Mouse (Mus musculus) CH12.LX (cell line): ENCODE data around the gene Tasp1. TPM values are rescaled to one million over a fixed set of nuclear protein-coding genes. Genes with fewer than 3 reads are reported as not detected.

Source experiments
- DNase-seq: peaks from one replicate; pipeline ENCODE4 v3.0.0-alpha.2; 2013; ENCODE audit errors: extremely low read depth
- H3K27ac ChIP-seq: 2 replicates; pipeline ENCODE4 v1.5.1; 2012; ENCODE audit warnings: low read depth, mild to moderate bottlenecking, control low read depth, moderate library complexity; ENCODE audit not compliant: insufficient read depth
- H3K27me3 ChIP-seq: replicated peaks from 2 replicates; pipeline ENCODE3; 2012; ENCODE audit warnings: inconsistent platforms
- H3K36me3 ChIP-seq, 2 experiments: replicated peaks in 1 of 2; 2 replicates each; pipeline versions ENCODE3 to v1.6.1; 2012; ENCODE audit warnings: inconsistent platforms in 1 of 2, low read length in 1 of 2, mild to moderate bottlenecking in 1 of 2, mixed read lengths in 1 of 2, moderate library complexity in 1 of 2; ENCODE audit not compliant: control insufficient read depth in 1 of 2, insufficient read depth in 1 of 2
- H3K4me1 ChIP-seq, 2 experiments: 2 replicates each; pipeline ENCODE4 v1.6.1; 2012; ENCODE audit warnings: inconsistent platforms in 1 of 2, moderate library complexity in 1 of 2; ENCODE audit not compliant: insufficient read depth in 2 of 2, control insufficient read depth in 1 of 2
- H3K4me2 ChIP-seq: 2 replicates; pipeline ENCODE4 v1.6.1; 2012; ENCODE audit warnings: low read depth, mild to moderate bottlenecking, control low read depth; ENCODE audit not compliant: poor library complexity, insufficient read depth, severe bottlenecking
- H3K4me3 ChIP-seq, 3 experiments: fragments of 150-350 bp in 1 of 3; sonication (generic) in 1 of 3; replicated peaks in 1 of 3; 2 replicates each; pipeline versions ENCODE3 to v1.5.1; 2011 to 2012; ENCODE audit warnings: low read depth in 2 of 3, low read length in 2 of 3, mild to moderate bottlenecking in 2 of 3, moderate library complexity in 2 of 3, control low read depth in 1 of 3, improper control_type of control experiment in 1 of 3, inconsistent platforms in 1 of 3, mixed read lengths in 1 of 3; ENCODE audit not compliant: poor library complexity in 1 of 3
- H3K79me2 ChIP-seq: replicated peaks from 2 replicates; pipeline ENCODE4 v1.6.1; 2012; ENCODE audit warnings: mild to moderate bottlenecking, moderate library complexity; ENCODE audit not compliant: control insufficient read depth, poor library complexity, insufficient read depth, severe bottlenecking; ENCODE audit errors: extremely low read depth
- H3K9ac ChIP-seq: 2 replicates; pipeline ENCODE4 v1.6.1; 2012; ENCODE audit warnings: low read depth, mild to moderate bottlenecking, control low read depth, moderate library complexity; ENCODE audit not compliant: insufficient read depth
- H3K9me3 ChIP-seq: replicated peaks from 2 replicates; pipeline ENCODE3; 2012; ENCODE audit warnings: low read length, inconsistent platforms, mixed read lengths
- BHLHE40 ChIP-seq: IDR thresholded peaks from 2 replicates; pipeline ENCODE4 v1.6.1; 2011; ENCODE audit warnings: mild to moderate bottlenecking, low read depth, low read length, improper control_type of control experiment
- CHD1 ChIP-seq: IDR thresholded peaks from 2 replicates; pipeline ENCODE4 v1.6.1; 2012; ENCODE audit warnings: low read depth, low read length, improper control_type of control experiment, inconsistent platforms
- CTCF ChIP-seq, 2 experiments: IDR thresholded peaks in 1 of 2; conservative IDR thresholded peaks in 1 of 2; 2 replicates each; pipeline ENCODE4 v1.5.1; 2011 to 2012; ENCODE audit warnings: low read depth in 2 of 2, low read length in 2 of 2, improper control_type of control experiment in 1 of 2, inconsistent platforms in 1 of 2, mild to moderate bottlenecking in 1 of 2, moderate library complexity in 1 of 2
- E2F4 ChIP-seq: IDR thresholded peaks from 2 replicates; pipeline ENCODE4 v1.6.1; 2011; ENCODE audit warnings: low read depth, low read length, improper control_type of control experiment; ENCODE audit not compliant: insufficient replicate concordance
- ELF1 ChIP-seq: IDR thresholded peaks from 2 replicates; pipeline ENCODE4 v1.6.1; 2014; ENCODE audit warnings: low read depth, mild to moderate bottlenecking, inconsistent platforms, low read length, improper control_type of control experiment
- ETS1 ChIP-seq: conservative IDR thresholded peaks from 2 replicates; pipeline ENCODE4 v1.6.1; 2012; ENCODE audit warnings: low read depth, mild to moderate bottlenecking, inconsistent platforms, low read length, improper control_type of control experiment, moderate library complexity
- HCFC1 ChIP-seq: IDR thresholded peaks from 2 replicates; pipeline ENCODE4 v1.6.1; 2012; ENCODE audit warnings: low read depth, mild to moderate bottlenecking, inconsistent platforms, low read length, improper control_type of control experiment
- MAZ ChIP-seq: IDR thresholded peaks from 2 replicates; pipeline ENCODE4 v1.6.1; 2012; ENCODE audit warnings: low read depth, mild to moderate bottlenecking, inconsistent platforms, low read length, improper control_type of control experiment, moderate library complexity
- NELFE ChIP-seq: IDR thresholded peaks from 2 replicates; pipeline ENCODE4 v1.6.1; 2011; ENCODE audit warnings: low read depth, low read length, improper control_type of control experiment
- NRF1 ChIP-seq: IDR thresholded peaks from 2 replicates; pipeline ENCODE4 v1.6.1; 2014; ENCODE audit warnings: low read depth, mild to moderate bottlenecking, inconsistent platforms, low read length, improper control_type of control experiment, moderate library complexity
- PAX5 ChIP-seq: IDR thresholded peaks from 2 replicates; pipeline ENCODE4 v1.6.1; 2012; ENCODE audit warnings: low read length, inconsistent platforms, mixed read lengths
- POLR2A ChIP-seq: IDR thresholded peaks from 2 replicates; pipeline ENCODE4 v1.6.1; 2011; ENCODE audit warnings: low read depth, mild to moderate bottlenecking, improper control_type of control experiment, low read length
- POLR2AphosphoS2 ChIP-seq: IDR thresholded peaks from 2 replicates; pipeline ENCODE4 v1.6.1; 2011; ENCODE audit warnings: low read depth, low read length, improper control_type of control experiment
- RAD21 ChIP-seq: IDR thresholded peaks from 2 replicates; pipeline ENCODE4 v1.6.1; 2011; ENCODE audit warnings: low read depth, mild to moderate bottlenecking, low read length, improper control_type of control experiment, moderate library complexity
- SMC3 ChIP-seq: IDR thresholded peaks from 2 replicates; pipeline ENCODE4 v1.6.1; 2011; ENCODE audit warnings: low read depth, low read length, improper control_type of control experiment
- TBP ChIP-seq: conservative IDR thresholded peaks from 2 replicates; pipeline ENCODE4 v1.6.1; 2011; ENCODE audit warnings: low read depth, low read length, improper control_type of control experiment
- TCF12 ChIP-seq: IDR thresholded peaks from 2 replicates; pipeline ENCODE4 v1.6.1; 2014; ENCODE audit warnings: low read depth, mild to moderate bottlenecking, inconsistent platforms, low read length, improper control_type of control experiment
- UBTF ChIP-seq: IDR thresholded peaks from 2 replicates; pipeline ENCODE4 v1.6.1; 2012; ENCODE audit warnings: low read depth, mild to moderate bottlenecking, inconsistent platforms, low read length, improper control_type of control experiment, moderate library complexity
- USF1 ChIP-seq: IDR thresholded peaks from 2 replicates; pipeline ENCODE4 v1.6.1; 2014; ENCODE audit warnings: low read depth, mild to moderate bottlenecking, inconsistent platforms, low read length, improper control_type of control experiment
- USF2 ChIP-seq: conservative IDR thresholded peaks from 2 replicates; pipeline ENCODE4 v1.6.1; 2011; ENCODE audit warnings: low read depth, low read length, improper control_type of control experiment
- ZC3H11A ChIP-seq: IDR thresholded peaks from 2 replicates; pipeline ENCODE4 v1.6.1; 2012; ENCODE audit warnings: low read depth, mild to moderate bottlenecking, inconsistent platforms, low read length, improper control_type of control experiment
- ZKSCAN1 ChIP-seq: IDR thresholded peaks from 2 replicates; pipeline ENCODE4 v1.6.1; 2012; ENCODE audit warnings: low read depth, inconsistent platforms, low read length, improper control_type of control experiment, borderline replicate concordance
- ZNF384 ChIP-seq: IDR thresholded peaks from 2 replicates; pipeline ENCODE4 v1.6.1; 2012; ENCODE audit warnings: low read depth, low read length, improper control_type of control experiment, inconsistent platforms
- dilution Hi-C: fragments of 300-500 bp; cut with MboI; formaldehyde crosslinking; loops from 2 replicates; pipeline ENCODE4 v1.14.3; 2020; ENCODE audit warnings: low sequenced_read_pairs; ENCODE audit not compliant: extremely low pct_unique_long_range_greater_than_20kb, extremely low pct_ligation_motif_present
- in situ Hi-C: fragments of 300-500 bp; cut with MboI; formaldehyde crosslinking; loops from 3 replicates; pipeline ENCODE4 v1.14.3; 2019; ENCODE audit warnings: low sequenced_read_pairs, low pct_ligation_motif_present, low pct_unique_long_range_greater_than_20kb, mixed read lengths
- polyA plus RNA-seq: library from polyadenylated mRNA; unstranded; fragments of >175 nt; gene quantifications from 2 replicates; pipeline ENCODE4 v1.2.1, GENCODE M21; 2012; ENCODE audit warnings: low read depth; ENCODE audit not compliant: insufficient read length
- total RNA-seq, 2 experiments: library from RNA; depleted of rRNA; stranded (reverse); fragments of 300-350 nt in 1 of 2; fragments of >200 nt in 1 of 2; gene quantifications; 2 replicates each; pipeline ENCODE4 v1.2.3; 2012 to 2014

Tasp1 gene
- total and polyA plus RNA-seq, 3 experiments = 28.8 to 64.5 (median 28.9) TPM

- no peak overlapping the region for H3K27ac ChIP-seq
- peaks cover 0 to 3% of the 10 kb centered on the region in 2 experiments; a peak in 1 of 4 replicates for H3K4me1 ChIP-seq
- peaks cover 18% of the 10 kb centered on the region for H3K79me2 ChIP-seq
- H3K4me2 ChIP-seq = no peak overlapping the region
- no peak for TF ChIP-seq E2F4
- TF ChIP-seq POLR2A = no peak
- TF ChIP-seq ELF1 = no peak
- TF ChIP-seq TCF12 = no peak
- no peak for TF ChIP-seq MAZ
- TF ChIP-seq ZC3H11A = no peak
- no peak for TF ChIP-seq CHD1
- DNase-seq = no peak
- H3K9me3 ChIP-seq = no peaks in the 10 kb centered on the region
- H3K36me3 ChIP-seq = peaks cover 20 to 47% of the 10 kb centered on the region in 2 experiments
- dilution Hi-C loops = no loop called here
- in situ Hi-C loops = no loop called here
- no peak overlapping the region for H3K9ac ChIP-seq
- no peaks in the 10 kb centered on the region for H3K27me3 ChIP-seq
- H3K4me3 ChIP-seq = no peak overlapping the region
Measured at GRCm38 (mm10) chr2:140058125-140058524, 8.5 kb downstream of the Tasp1 start.

- Histone ChIP-seq H3K4me3 (no peak overlapping the region), H3K36me3 (peaks cover 46 to 89% of the 10 kb centered on the region in 2 experiments), H3K79me2 (no peaks in the 10 kb centered on the region), H3K27me3 (no peaks in the 10 kb centered on the region), H3K9me3 (no peaks in the 10 kb centered on the region), H3K9ac (no peak overlapping the region), H3K27ac (no peak overlapping the region), H3K4me1 (no peaks in the 10 kb centered on the region), H3K4me2 (no peak overlapping the region)
- in situ Hi-C loops = no loop called here
- dilution Hi-C loops = no loop called here
- no peak for TF ChIP-seq TBP
- no peak for TF ChIP-seq CTCF (conservative IDR thresholded peaks at IDR 0.05 in 1 of 2, IDR thresholded peaks at IDR 0.05 in 1 of 2; ENCODE audit: low read depth in 2 of 2, low read length in 2 of 2)
- TF ChIP-seq CHD1 = no peak
- TF ChIP-seq NRF1 = no peak
- no peak for DNase-seq
Measured at GRCm38 (mm10) chr2:140051607-140052126, 14.9 kb downstream of the Tasp1 start.

- Histone ChIP-seq H3K36me3 (peaks cover 31 to 54% of the 10 kb centered on the region in 2 experiments), H3K27me3 (no peaks in the 10 kb centered on the region), H3K4me3 (no peak overlapping the region), H3K9me3 (peaks cover 2% of the 10 kb centered on the region), H3K79me2 (no peaks in the 10 kb centered on the region; the same call in 1 of the 2 replicates), H3K27ac (no peak overlapping the region), H3K4me2 (no peak overlapping the region), H3K9ac (no peak overlapping the region), H3K4me1 (peaks cover 0 to 18% of the 10 kb centered on the region in 2 experiments; a peak in 1 of 4 replicates)
- dilution Hi-C loops (no loop called here), in situ Hi-C loops (no loop called here)
- peak; percentile 22 for DNase-seq
- TF ChIP-seq POLR2AphosphoS2 = no peak
- no peak for TF ChIP-seq USF2
- no peak for TF ChIP-seq ETS1
- TF ChIP-seq NELFE = no peak
- no peak for TF ChIP-seq NRF1
- TF ChIP-seq HCFC1 = no peak
- no peak for TF ChIP-seq PAX5
- TF ChIP-seq ZKSCAN1 = no peak
- TF ChIP-seq UBTF = no peak
- no peak for TF ChIP-seq SMC3
- no peak for TF ChIP-seq ELF1
- TF ChIP-seq RAD21 = no peak
- TF ChIP-seq USF1 = no peak
- TF ChIP-seq BHLHE40 = no peak
- TF ChIP-seq ZNF384 = no peak
Measured at GRCm38 (mm10) chr2:140042522-140043131, 24.0 kb downstream of the Tasp1 start.
